Mouse (Mus musculus) gastrocnemius, adult 2 months (tissue): ENCODE results near the gene Cpn1. TPM values are rescaled to one million over a fixed set of nuclear protein-coding genes. Genes with fewer than 3 reads are reported as not detected.

ENCODE experiments used
- DNase-seq: peaks from one replicate; pipeline ENCODE4 v3.0.0; 2022
- H3K27ac ChIP-seq: fragments of 200-600 bp; 2 replicates; pipeline ENCODE4 v1.8.1; 2022; ENCODE audit warnings: mild to moderate bottlenecking
- H3K4me3 ChIP-seq: fragments of 200-600 bp; 2 replicates; pipeline ENCODE4 v1.8.1; 2022; ENCODE audit warnings: mild to moderate bottlenecking, moderate library complexity
- CTCF ChIP-seq: fragments of 200-600 bp; IDR thresholded peaks from 2 replicates; pipeline ENCODE4 v1.8.1; 2022; ENCODE audit warnings: antibody characterized with exemption, mild to moderate bottlenecking, moderate library complexity
- intact Hi-C: fragments of 180-260 bp; cut with DNase I; formaldehyde crosslinking; loops from one replicate; pipeline ENCODE4 v1.15.1; 2025
- total RNA-seq, 2 experiments: library from RNA; stranded (reverse); gene quantifications; 2 replicates each; pipeline ENCODE4 v1.2.3; 2021

The Cpn1 gene
- total RNA-seq, 2 experiments from 2014 or later: not detected

DNA sequence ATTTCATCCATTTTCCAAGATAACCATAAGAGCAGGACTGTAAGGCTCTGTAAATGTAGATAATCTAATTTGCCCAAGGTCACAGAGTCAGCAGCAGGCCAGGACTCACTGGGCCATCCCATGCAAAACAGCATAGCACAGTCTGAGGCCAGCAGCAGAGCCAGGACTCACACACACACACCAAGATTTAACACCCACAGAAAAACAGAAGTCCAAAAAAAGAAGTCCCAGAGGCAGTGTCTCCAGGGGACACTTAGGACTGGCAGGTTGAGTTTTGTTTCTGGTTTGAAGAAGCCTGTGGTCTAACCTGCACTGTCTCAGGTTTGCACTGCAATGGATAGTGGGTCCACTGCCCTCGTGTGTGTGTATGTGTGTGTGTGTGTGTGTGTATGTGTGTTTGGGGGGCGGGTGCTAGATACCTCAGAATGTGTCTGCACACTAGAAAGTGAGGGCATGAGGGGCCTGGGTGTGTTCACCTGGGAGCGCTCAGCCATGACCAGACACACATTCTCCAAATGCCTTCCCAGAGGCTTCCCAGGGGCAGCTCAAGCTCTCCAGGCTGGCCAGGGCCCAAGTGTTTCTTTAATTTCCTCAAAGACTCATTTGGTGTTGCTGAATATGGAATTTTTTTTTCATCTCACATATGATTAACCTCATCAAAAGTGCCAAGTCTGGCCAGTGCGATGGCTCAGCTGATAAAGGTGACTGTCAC lies 73.4 kb downstream of the Cpn1 start:
- TF ChIP-seq CTCF: no peak
- DNase-seq: no peak
- H3K4me3 ChIP-seq: no peak overlapping the region
- intact Hi-C loops: no loop called here
- no peak overlapping the region for H3K27ac ChIP-seq

DNA sequence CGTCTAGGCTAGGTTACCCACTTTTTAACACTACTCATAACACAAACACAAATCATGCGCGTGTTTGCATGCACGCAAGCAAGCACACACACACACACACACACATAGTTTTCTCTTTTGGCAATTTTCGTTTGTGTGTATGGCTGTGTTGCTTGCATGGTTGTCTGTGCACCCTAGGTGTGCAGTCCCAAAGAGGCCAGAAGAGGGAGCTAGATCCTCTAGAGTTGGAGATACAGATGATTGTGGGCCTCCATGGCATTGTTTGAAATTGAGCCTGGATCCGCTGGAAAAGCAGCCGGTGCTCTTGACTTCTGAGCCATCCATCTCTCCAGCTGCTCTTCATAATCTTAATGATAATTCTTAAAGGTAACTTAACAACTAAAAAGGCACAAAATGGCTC lies 79.9 kb downstream of the Cpn1 start:
- no peak overlapping the region for H3K4me3 ChIP-seq
- DNase-seq: no peak
- TF ChIP-seq CTCF: no peak; the same call in 1 of the 2 replicates
- intact Hi-C loops: loop anchor here (1.0 to 5.0 kb wide), 3 partner anchors 34 to 74 kb away; no protein-coding TSS in a partner anchor
- no peak overlapping the region for H3K27ac ChIP-seq

Other genes starting within 250 kb of the Cpn1 start
- gene Cutc, start 233.6 kb downstream of the Cpn1 start, total RNA-seq: 10 to 100 TPM; 16.5 to 17.6 TPM
- 10 to 100 TPM; 14.9 to 17.8 TPM for gene Cox15, start 233.6 kb downstream of the Cpn1 start, total RNA-seq
- gene Abcc2, start 204.4 kb downstream of the Cpn1 start, total RNA-seq: not detected
- 10 to 100 TPM in 1 of 2 experiments, 1 to 10 TPM in 1; 9.4 to 11.3 TPM for gene Dnmbp, start 46.4 kb downstream of the Cpn1 start, total RNA-seq
- not detected for gene Cyp2c23, start 42.7 kb upstream of the Cpn1 start, total RNA-seq
- 1 to 10 TPM; 3.4 to 5.1 TPM for gene Erlin1, start 83.2 kb upstream of the Cpn1 start, total RNA-seq
- 10 to 100 TPM; 16.0 to 17.5 TPM for gene Chuk, start 120.9 kb upstream of the Cpn1 start, total RNA-seq
- 1 to 10 TPM; 5.8 to 8.1 TPM for gene Cwf19l1, start 149.3 kb upstream of the Cpn1 start, total RNA-seq
- gene Bloc1s2, start 159.9 kb upstream of the Cpn1 start, total RNA-seq: 10 to 100 TPM; 12.9 to 14.3 TPM
- not detected for gene Pkd2l1, start 205.9 kb upstream of the Cpn1 start, total RNA-seq
- not detected for gene Scd3, start 216.7 kb upstream of the Cpn1 start, total RNA-seq